Mouse (Mus musculus) testis, adult 2 months (tissue): ENCODE measurements around the gene Pam.

Experiments
- CTCF ChIP-seq: fragments of 200-500 bp; IDR thresholded peaks from 2 replicates; pipeline ENCODE4 v1.5.1; 2012; ENCODE audit warnings: low read depth, mild to moderate bottlenecking, inconsistent platforms, low read length, moderate library complexity; ENCODE audit not compliant: control insufficient read depth, insufficient read depth, insufficient replicate concordance
- POLR2A ChIP-seq: fragments of 200-500 bp; IDR thresholded peaks from 2 replicates; pipeline ENCODE4 v1.6.1; 2012; ENCODE audit warnings: low read depth, mild to moderate bottlenecking, inconsistent platforms, low read length, moderate library complexity; ENCODE audit not compliant: control insufficient read depth

GRCm38 (mm10) chr1:97926017-97926540 is 169.4 kb downstream of the Pam start:
- TF ChIP-seq POLR2A (no peak), CTCF (no peak)
